Mouse (Mus musculus) limb, embryonic 14.5 days (tissue): ENCODE data around the gene Olfr710. TPM values are rescaled to one million over a fixed set of nuclear protein-coding genes. Genes with fewer than 3 reads are reported as not detected.
"Not testable (repeated sequence)": the region's sequence is repeated elsewhere in the genome, so short reads cannot be mapped to it uniquely, and the experiment has no call there.

ENCODE experiments used
- ATAC-seq: fragments of 200-750 bp; cut with Nextera tagmentation; 2 replicates; pipeline ENCODE4 v1.8.0; 2017; ENCODE audit warnings: low read depth, moderate number of reproducible peaks, moderate TSS enrichment; ENCODE audit not compliant: low FRiP score
- DNase-seq: peaks from one replicate; pipeline ENCODE4 v3.0.0-alpha.2; 2015; ENCODE audit warnings: low spot score
- H3K27ac ChIP-seq: fragments of 300-500 bp; sonication (generic); replicated peaks from 2 replicates; pipeline ENCODE4 v1.5.1; 2014; ENCODE audit warnings: low read depth, mild to moderate bottlenecking, low read length, moderate library complexity, mixed read lengths
- H3K27me3 ChIP-seq: fragments of 300-500 bp; sonication (generic); 2 replicates; pipeline ENCODE4 v1.6.1; 2014; ENCODE audit warnings: low read length, mixed read lengths; ENCODE audit not compliant: control insufficient read depth, insufficient read depth
- H3K36me3 ChIP-seq: fragments of 300-500 bp; sonication (generic); 2 replicates; pipeline ENCODE4 v1.6.1; 2014; ENCODE audit warnings: mild to moderate bottlenecking, low read length, moderate library complexity, mixed read lengths; ENCODE audit not compliant: control insufficient read depth, insufficient read depth
- H3K4me1 ChIP-seq: fragments of 300-500 bp; sonication (generic); 2 replicates; pipeline ENCODE4 v1.6.1; 2014; ENCODE audit warnings: antibody characterized with exemption, low read length, mixed read lengths; ENCODE audit not compliant: control insufficient read depth, insufficient read depth
- H3K4me2 ChIP-seq: fragments of 300-500 bp; sonication (generic); replicated peaks from 2 replicates; pipeline ENCODE4 v1.6.1; 2014; ENCODE audit warnings: low read depth, mild to moderate bottlenecking, low read length, moderate library complexity; ENCODE audit not compliant: severe bottlenecking
- H3K4me3 ChIP-seq: fragments of 300-500 bp; sonication (generic); replicated peaks from 2 replicates; pipeline ENCODE4 v1.5.1; 2014; ENCODE audit warnings: low read length
- H3K9ac ChIP-seq: fragments of 300-500 bp; sonication (generic); 2 replicates; pipeline ENCODE4 v1.6.1; 2014; ENCODE audit warnings: mild to moderate bottlenecking, low read depth, low read length, moderate library complexity; ENCODE audit not compliant: severe bottlenecking
- H3K9me3 ChIP-seq: fragments of 300-500 bp; sonication (generic); 2 replicates; pipeline ENCODE4 v1.6.1; 2016; ENCODE audit warnings: low read length; ENCODE audit not compliant: control insufficient read depth
- POLR2A ChIP-seq: fragments of 200-500 bp; IDR thresholded peaks from 2 replicates; pipeline ENCODE4 v1.8.0; 2012; ENCODE audit warnings: inconsistent platforms, mild to moderate bottlenecking, moderate library complexity, borderline replicate concordance; ENCODE audit not compliant: insufficient read depth, insufficient read length; ENCODE audit errors: extremely low read depth
- WGBS: fragments of 180-500 bp; shearing (Covaris S2); extraction: QIAGEN DNeasy Blood & Tissue Kit; methylation state at CpG from one replicate; pipeline ENCODE4 v1.1.7; 2014; 5-methylcytosine and 5-hydroxymethylcytosine counted together
- polyA plus RNA-seq, 2 experiments: library from polyadenylated mRNA; depleted of rRNA in 1 of 2; stranded (reverse) in 1 of 2; unstranded in 1 of 2; fragments of >200 nt; fragmentation: Nextera tagmentation in 1 of 2; extraction: Ambion mirVana in 1 of 2; gene quantifications; 2 replicates each; pipeline versions ENCODE4 v1.2.1 to v1.2.3; 2012 to 2014

Gene Olfr710
- not detected in 2 replicates for polyA plus RNA-seq (2012; rRNA removed)
- not detected in 2 replicates for polyA plus RNA-seq (2014; fragmentation: Nextera tagmentation; extraction: Ambion mirVana)

- H3K4me3 ChIP-seq = no peak within 1 kb of the TSS
- no peak for TF ChIP-seq POLR2A
- DNase-seq (no peak), ATAC-seq (no peak)
- no peak within 1 kb of the TSS for H3K9ac ChIP-seq
- no peaks in the 10 kb centered on the region for H3K36me3 ChIP-seq
- no peaks in the 10 kb centered on the region for H3K9me3 ChIP-seq
- H3K4me2 ChIP-seq = no peak within 1 kb of the TSS
- H3K27me3 ChIP-seq = no peaks in the 10 kb centered on the region
- H3K4me1 ChIP-seq = no peaks in the 10 kb centered on the region
- no peak within 1 kb of the TSS for H3K27ac ChIP-seq
- WGBS = 76% methylated on average over 3 of the region's 3 CpGs
These were observed at the start of gene Olfr710 for GRCm38 (mm10) chr7:106948212-106948611. Gene Olfr710 (minus strand): TSS chr7:106948312.

GRCm38 (mm10) chr7:106985236-106985635 lies 37.1 kb upstream of the Olfr710 start:
- Histone ChIP-seq H3K4me2 (no peak overlapping the region), H3K4me1 (no peaks in the 10 kb centered on the region), H3K4me3 (no peak overlapping the region), H3K9ac (no peak overlapping the region), H3K27ac (no peak overlapping the region), H3K27me3 (no peaks in the 10 kb centered on the region), H3K36me3 (no peaks in the 10 kb centered on the region), H3K9me3 (no peaks in the 10 kb centered on the region)
- TF ChIP-seq POLR2A = no peak
- ATAC-seq (no peak), DNase-seq (no peak)
- WGBS = 89% methylated on average over 3 of the region's 3 CpGs

DNA sequence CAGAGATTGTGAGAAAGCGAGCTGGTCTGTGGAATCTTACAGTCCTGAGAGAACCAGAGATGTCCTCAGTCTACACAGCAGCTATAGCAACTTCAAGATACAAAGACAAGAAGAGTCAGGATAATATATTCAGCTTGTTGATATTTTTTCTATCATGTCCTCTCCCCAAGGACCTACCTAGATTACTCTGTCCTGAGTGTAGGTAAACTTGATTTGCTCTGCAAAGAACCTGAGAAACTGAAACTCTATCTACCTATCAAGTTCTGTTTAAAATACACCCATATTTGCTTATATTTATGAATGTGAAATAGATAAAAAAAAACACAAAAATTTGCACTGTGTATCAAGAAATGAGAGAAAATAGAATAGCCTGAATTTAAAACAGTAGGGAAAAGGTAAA lies 27.2 kb upstream of the Olfr710 start, which contains the start of gene Olfr711:
Olfr711 (minus strand) TSS at position 101 of the 400 bp plus-strand sequence.
- Histone ChIP-seq H3K4me3 (no peak within 1 kb of the TSS), H3K4me2 (no peak within 1 kb of the TSS), H3K27me3 (no peaks in the 10 kb centered on the region), H3K27ac (no peak within 1 kb of the TSS), H3K9ac (no peak within 1 kb of the TSS), H3K9me3 (no peaks in the 10 kb centered on the region), H3K36me3 (no peaks in the 10 kb centered on the region), H3K4me1 (no peaks in the 10 kb centered on the region)
- ATAC-seq (no peak), DNase-seq (no peak)
- 69% methylated on average over 1 of the region's 1 CpGs for WGBS
- TF ChIP-seq POLR2A = no peak

GRCm38 (mm10) chr7:106967503-106967902 lies 19.4 kb upstream of the Olfr710 start:
- H3K4me2 ChIP-seq, H3K9me3 ChIP-seq, H3K36me3 ChIP-seq, ATAC-seq, DNase-seq, H3K4me1 ChIP-seq, H3K9ac ChIP-seq, H3K4me3 ChIP-seq, H3K27ac ChIP-seq, H3K27me3 ChIP-seq: not testable (repeated sequence)

GRCm38 (mm10) chr7:106963837-106964236 lies 15.7 kb upstream of the Olfr710 start, which contains the start of gene Olfr6:
Gene Olfr6 (minus strand): TSS chr7:106963937.
- DNase-seq = no peak
- ATAC-seq = no peak
- no peak within 1 kb of the TSS for H3K27ac ChIP-seq
- 71% methylated on average over 1 of the region's 1 CpGs for WGBS
- no peaks in the 10 kb centered on the region for H3K9me3 ChIP-seq
- H3K27me3 ChIP-seq = no peaks in the 10 kb centered on the region
- TF ChIP-seq POLR2A = no peak
- H3K36me3 ChIP-seq = no peaks in the 10 kb centered on the region
- H3K4me2 ChIP-seq = no peak within 1 kb of the TSS
- H3K4me3 ChIP-seq = no peak within 1 kb of the TSS
- no peak within 1 kb of the TSS for H3K9ac ChIP-seq
- no peaks in the 10 kb centered on the region for H3K4me1 ChIP-seq

- H3K4me1 ChIP-seq = no peaks in the 10 kb centered on the region
- no peak for TF ChIP-seq POLR2A
These were observed 16.0 kb downstream of the Olfr710 start, which contains the start of gene Olfr709-ps1 for GRCm38 (mm10) chr7:106932119-106932518. Gene Olfr709-ps1 (minus strand): TSS chr7:106932219.

GRCm38 (mm10) chr7:106920961-106921360 lies 27.2 kb downstream of the Olfr710 start:
- H3K4me3 ChIP-seq, DNase-seq, H3K27ac ChIP-seq, H3K4me1 ChIP-seq, H3K36me3 ChIP-seq, H3K27me3 ChIP-seq, H3K9ac ChIP-seq, H3K9me3 ChIP-seq, H3K4me2 ChIP-seq, ATAC-seq: not testable (repeated sequence)
- 89% methylated on average over 6 of the region's 7 CpGs for WGBS

More at GRCm38 (mm10) chr7:106932119-106932518, 16.0 kb downstream of the Olfr710 start, which contains the start of gene Olfr709-ps1:
- H3K27me3 ChIP-seq = no peaks in the 10 kb centered on the region
- no peak within 1 kb of the TSS for H3K9ac ChIP-seq
- H3K36me3 ChIP-seq = no peaks in the 10 kb centered on the region
- DNase-seq (no peak), ATAC-seq (no peak)
- H3K4me2 ChIP-seq = no peak within 1 kb of the TSS
- no peaks in the 10 kb centered on the region for H3K9me3 ChIP-seq
- no peak within 1 kb of the TSS for H3K4me3 ChIP-seq
- no peak within 1 kb of the TSS for H3K27ac ChIP-seq
